Mouse (Mus musculus): ENCODE measurements at regions not wholly inside any gene's neighbourhood (a gene's known extent, or its start where the extent isn't known, plus 50 kb on each side); places are given as distances from the start of the nearest gene placed in this dataset.
A peak's percentile ranks its signal among the peaks of the same experiment; 100 is the strongest.

DNA sequence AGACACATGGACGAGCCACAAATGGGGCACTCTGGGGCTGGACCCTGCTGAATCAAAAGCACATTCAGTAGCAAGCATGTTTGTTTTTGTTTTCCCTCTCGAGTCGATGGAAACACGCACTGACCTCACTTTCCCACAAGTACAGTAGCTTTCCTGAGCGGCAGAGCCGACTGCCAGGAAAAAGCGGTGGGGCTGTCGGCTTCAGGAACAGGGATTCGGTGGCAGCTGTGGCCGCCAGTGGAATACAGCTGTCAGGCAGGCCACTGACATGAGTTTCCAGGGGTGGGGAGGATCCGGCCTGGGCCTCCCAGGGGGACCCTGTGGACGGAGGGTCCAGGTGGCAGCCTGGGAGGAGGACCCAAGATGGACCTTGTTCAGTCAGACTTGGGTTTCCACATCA is 157.0 kb downstream of the Fgf18 start:
- no peak for DNase-seq

DNA sequence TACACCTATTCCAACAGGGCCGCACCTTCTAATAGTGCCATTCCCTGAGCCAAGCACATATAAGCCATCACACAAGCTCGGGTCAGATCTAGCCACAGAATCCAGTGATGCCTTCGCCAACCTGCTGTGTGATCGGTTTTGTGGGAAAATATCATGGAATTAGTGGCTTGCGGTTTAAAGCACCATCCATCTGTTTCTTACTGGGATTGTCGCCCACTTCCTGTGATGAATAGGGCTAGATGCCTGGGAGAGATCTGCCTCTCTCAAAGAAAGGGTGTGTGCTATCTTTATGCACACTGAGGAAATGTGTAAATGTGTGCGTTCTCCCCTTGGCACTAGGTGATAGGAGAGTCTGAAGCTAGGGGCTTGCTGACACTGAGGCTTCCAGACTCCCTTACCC is 154.5 kb upstream of the Smim23 start:
- DNase-seq, result no peak

DNA sequence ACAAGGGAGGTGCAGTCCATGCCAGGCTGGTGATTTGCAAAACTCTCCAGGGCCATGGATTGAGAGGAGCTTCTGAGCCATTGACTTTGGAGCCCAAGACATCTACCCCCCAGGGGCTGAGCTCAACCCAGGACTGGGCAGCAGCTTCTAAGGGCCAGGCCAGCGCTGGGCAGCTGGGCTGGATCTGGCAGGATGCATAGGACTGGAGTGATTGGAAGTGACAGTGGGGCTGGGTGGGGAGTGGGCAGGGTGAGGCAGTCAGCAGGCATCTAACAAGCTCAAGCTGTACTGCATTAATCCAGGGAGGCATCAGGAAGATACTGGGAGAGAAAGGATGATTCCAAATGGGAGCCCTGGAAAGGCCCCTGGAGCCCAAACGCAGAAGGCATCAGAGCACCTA is 152.2 kb upstream of the Smim23 start:
- no peak for DNase-seq

DNA sequence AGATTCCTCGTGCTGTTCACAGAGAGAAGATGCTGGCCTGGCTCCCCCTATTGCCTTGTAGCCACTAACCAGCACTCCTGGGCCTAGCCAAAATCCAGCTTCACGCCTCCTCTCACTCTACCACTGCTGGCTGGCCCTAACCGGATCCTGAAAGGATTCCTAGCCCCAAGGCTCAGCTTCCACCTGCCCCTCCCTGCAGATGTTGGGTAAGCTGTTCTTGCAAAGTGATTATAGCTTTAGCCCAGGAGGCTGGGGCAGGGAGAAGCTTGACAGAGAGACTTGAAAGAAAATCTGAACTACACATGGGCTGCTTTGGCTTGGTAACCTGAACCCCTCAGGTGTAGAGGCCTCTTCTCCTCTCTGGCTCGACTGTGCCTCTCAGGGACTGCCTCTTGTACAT is 149.0 kb upstream of the Smim23 start:
- no peak for DNase-seq

DNA sequence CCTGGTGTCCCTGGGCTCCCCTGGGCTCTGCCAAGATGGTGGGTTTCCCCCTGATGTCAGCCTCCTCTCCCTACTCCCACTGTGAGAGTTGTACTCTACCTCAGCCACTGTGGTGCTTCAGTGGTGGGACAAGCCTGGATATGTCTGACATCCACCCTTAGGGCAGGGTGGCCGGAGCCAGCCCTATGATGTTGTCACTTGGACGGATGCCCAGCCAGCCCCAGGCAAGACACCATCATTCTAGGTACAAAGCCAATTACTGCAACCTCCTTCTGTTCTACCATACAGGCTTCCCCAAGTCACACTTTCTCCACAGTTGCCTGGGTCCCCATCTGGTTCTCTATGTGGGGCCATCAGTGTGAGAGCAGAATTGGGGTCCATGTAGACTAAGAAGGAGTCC is 141.0 kb upstream of the Smim23 start:
- peak; percentile 32 to 47 for DNase-seq

DNA sequence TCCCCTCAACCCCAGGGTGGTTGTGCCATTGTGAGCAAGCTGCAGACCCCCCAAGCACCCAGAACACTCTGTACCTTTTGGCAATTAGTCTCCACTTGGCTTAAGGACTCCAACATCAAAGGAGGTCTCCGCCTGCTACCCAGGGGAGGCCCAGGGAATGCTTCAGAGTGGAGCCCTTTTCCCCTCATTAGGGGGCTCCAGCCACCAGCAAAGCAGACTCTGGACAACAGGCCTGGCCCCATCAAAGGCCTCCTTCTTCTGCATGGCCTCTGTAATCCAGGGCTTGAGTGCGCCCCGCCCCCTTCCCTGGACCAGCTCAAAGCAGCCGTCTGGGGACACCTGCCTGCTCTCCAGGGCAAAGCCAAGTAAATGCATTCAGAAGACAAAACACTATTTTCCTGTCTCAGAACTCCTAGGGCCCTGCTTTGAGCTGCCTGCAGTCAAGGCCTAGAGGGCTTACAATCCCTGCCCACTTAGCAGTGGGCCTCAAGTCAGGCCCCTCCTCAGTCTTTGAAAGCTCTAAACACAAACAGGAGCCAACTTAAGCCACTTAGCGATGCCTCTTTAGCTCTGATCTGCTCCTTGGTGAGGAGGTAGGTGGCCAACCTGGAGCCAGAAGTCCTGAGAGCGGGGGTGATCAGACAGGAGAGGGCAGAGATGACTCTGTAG is 139.4 kb upstream of the Smim23 start:
- DNase-seq, result no peak

DNA sequence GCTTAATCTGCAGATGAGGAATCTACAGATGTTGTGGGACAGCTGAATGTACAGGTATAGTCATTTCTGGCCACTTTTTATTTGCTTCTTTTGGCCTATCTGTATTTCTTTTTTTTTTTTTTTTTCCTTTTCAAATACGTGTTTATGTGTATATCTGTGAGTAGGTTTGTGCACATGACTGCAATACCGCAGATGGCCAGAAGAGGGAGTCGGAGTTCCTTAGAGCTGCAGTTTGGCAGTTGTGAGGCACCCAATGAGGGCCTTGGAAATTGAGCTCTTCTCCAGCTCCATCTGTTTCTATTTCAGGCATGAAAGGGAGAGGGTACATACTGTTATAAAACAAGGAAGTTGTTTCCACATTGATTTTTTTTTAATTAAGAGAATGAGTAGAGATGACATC is 137.2 kb upstream of the Smim23 start:
- DNase-seq, result no peak

DNA sequence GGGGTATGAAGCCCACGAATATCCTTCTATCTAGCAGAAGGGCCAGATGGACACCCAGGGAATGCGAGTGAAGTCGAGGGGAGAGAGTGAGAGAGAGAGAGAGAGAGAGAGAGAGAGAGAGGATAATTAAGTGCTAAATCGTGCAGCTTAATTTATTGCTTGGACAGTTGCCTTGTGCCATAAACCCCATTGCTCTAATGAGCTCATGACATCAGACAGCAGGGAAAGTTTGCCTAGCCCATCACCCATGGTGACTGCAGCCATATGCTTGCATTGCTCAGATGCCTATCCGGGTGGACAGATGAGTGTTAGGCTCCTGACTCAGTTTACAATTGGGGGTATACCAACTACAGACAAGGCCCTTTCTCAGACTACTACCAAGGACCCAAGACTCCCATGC is 134.6 kb upstream of the Smim23 start:
- no peak for DNase-seq

DNA sequence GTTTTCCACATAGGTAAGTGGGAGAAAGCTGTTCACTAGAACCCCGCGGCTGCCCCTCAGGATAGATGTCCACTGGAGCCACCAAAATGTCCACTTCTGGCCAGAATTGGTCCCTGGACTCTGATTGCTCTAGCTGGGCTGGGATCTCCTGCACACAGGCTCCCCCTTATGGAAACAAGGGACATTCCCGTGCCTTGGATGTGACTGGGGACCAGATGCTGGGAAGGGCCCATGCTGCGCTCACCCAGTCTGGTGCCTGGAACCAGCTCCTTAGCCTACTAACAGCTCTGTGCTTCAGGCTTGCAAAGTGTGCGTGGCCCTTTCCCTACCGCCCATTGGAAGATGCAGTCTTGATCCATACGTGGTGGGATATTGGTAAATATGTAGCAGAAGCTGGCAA is 132.6 kb upstream of the Smim23 start:
- peak; percentile 61 to 65 for DNase-seq

DNA sequence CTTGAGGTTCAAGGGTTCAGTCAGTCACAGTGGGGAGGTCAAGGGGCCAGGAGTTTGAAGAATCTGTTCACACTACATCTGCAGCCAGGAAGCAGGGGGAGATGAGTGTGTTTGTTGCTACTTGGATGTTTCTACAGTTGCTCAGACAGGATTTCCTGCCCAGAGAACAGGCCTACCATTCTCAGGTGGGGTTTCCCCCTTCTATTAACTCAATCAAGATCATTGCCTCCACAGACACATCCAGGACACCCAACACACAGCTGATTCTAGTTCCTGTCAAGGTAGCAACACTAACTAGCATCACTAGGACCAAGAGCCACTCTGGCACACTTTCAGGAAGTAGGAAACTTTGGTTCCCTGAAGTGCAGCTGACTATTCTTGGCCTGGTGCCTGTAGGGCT is 127.9 kb upstream of the Smim23 start:
- DNase-seq, result no peak

DNA sequence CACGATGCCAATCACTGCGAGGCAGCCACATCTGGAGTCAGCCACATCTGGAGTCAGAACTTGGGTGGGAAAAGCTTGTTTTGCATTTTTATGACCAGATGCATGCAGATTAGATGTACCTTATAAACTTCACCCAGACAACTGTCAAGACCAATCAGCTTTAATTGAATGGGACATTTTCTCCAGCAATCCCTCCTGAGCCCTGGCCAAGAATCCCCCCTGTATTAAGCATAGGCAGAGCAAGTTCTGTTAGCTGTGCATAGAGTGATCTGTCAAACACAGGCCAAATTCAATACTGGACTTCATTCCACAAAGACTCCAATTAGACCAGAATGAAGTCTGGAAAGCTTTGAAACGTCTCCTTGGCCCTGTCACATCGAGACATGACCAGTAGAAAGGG is 123.7 kb upstream of the Smim23 start:
- no peak for DNase-seq

DNA sequence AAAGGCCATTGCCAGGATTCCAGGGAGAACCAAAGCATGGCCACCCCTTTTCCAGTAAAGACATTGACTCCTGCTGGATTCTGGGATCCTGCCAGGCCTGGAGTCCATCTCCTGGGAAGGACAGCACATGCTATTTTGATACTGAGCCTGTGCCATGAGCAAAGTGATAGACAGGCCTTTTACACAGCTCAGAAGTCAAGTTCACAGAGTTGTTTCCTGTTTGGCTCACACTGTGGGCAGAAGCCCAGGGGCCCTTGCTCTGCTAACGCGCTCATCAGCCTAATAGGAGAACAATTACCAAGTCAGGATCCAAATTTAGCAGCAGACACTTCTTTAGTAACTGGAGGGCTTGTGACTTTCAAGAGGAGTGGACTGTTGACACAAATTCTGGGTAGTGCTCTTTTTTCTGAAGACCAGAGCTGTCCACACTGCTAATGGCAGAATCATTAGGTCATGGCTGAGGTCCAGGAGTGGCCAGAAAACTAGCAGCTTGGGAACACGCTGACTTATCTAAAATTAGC is 122.1 kb upstream of the Smim23 start:
- peak in 1 of 2 experiments; percentile 12 for DNase-seq

DNA sequence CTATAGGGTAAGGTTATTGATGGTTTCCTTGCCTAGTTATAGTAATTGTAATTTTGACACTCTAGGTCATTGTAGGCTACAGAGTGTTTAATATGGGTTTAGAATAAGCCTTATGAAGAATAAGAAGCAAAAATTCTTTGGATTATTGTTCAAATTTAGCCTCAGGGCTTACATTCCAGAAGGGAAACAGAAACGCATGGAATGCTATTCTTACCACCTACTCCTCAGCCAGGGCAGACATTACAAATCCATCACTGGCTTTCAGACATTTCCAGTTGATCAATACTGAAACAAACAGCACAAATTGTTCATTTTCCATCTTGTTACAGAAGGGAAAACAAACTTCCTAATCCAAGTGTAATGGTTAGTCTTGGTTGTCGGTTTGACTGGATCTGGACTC is 120.7 kb upstream of the Smim23 start:
- no peak for DNase-seq

DNA sequence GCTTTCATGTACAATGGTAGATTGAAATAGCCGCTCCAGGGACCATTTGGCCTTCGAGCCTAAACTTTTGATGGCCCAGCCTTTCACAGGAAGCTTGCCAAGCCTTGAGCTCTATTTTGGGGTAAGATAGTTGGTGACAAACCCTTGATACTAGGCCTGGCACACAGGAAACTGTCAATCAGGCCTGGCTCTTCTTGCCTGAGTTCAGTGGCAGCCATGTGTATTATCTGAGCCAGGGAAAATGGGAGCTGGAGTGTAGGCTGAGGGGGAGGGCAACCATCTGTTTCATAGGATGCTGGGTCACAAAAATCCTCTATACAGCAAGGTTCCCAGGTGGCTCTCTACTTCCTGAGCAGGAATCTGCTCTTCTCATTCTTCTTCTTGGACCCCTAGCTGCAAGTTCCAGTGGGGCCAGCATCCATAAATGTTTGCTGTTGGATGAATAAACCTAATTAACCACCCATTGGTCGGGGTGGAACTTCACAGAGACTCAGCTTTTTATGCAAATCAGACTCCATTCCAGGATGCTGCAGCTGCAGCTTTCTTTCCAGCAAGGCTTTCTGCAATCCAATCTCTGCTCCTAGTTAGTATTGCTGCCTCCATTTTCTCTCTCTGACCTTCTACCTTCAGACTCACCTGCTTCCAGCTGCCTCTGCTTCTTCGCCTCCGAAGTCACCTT is 117.1 kb upstream of the Smim23 start:
- peak; percentile 27 to 48 for DNase-seq

DNA sequence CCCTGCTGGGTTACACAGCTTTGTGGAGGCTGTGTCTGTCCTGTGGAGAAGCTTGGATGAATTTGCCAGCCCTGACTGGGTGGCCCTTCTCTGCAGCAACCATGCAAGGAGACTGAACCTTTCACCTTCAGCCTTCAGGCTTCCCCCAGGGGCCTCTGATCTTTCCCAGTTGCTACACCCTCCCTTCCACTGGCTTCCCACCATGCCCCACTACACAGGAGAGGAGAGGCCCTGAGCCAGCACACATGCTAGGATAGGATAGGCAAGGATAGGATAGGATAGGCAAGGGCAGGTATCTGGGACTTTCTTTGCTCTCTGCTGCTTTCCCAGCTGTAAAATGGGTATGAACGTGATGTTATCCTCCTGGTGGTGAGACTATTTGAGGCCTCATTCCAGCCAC is 114.7 kb upstream of the Smim23 start:
- DNase-seq, result no peak

DNA sequence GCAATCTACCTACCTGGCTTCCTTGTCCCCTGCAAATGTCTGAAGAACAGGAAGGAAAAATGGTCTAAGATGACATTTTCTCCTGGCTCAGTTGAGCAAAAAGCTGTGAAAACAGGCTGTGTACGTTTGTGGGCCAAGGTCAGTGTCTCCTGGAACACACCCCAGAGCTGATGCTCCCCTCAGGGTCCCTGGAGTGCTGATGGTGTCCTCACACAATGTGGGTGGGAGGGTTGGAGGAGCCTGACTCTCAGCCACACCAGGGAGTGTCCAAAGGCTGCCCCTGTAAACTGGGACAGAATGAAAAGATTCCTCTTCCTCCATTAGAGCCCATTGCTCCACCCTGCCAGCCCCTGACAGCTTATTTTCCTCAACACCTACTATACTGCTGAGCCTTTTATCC is 112.8 kb upstream of the Smim23 start:
- no peak for DNase-seq

DNA sequence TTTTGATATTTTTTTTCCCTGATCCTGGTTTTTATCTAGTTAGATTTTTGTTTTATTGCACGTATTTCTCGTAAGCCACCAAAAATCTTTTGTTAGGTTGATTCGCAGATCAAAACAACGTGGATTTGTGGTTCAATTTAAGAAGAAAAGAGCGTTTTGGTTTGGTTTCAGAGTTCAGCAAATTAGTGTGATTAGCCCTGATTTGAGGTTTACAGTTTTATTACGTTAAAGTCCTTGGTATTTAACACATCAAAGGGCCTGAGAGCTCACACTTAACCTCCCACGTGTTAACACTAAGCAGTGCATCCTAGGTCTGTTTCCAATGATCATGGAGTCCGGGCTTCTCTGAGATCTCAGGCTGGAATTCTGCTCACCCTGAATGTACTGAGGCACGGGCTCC is 107.5 kb upstream of the Smim23 start:
- no peak for DNase-seq

DNA sequence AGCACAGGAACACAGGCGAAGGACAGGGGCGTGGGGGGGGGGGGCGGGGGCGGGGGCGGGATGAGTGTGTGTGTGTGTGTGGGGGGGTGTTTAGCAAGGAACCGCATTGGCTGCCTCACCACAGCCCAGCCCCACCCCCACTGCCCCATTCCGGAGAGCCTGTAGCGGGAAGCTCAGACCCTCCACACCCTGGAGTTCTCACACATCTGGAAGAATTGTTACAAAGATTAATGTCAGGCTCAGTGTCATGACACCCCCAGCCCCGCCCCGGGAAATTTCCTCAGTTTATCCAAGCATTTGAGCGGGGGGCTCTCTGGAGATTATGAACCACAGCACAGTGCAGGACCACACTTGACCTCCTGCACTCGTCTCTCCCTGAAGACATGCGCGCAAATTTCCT is 106.6 kb upstream of the Smim23 start:
- DNase-seq, result peak in 1 of 2 experiments; percentile 34

DNA sequence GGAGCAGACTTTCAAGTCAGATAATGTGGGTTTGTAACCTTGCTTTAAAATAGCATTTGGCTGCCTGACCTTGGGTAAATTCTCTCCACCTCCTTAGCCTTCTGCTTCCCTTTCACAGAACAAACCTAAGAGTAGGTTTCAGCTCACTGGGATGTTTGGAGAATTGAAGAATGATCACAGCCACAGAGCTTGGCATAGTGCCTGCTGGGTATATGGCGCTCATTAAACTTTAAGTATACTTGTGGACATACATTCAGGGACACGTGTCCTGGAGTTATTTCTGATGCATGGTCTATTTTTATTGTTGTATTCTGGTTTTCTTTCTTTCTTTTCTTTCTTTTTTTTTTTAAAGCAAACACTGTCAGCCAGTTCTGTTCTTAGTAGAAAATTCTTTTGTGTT is 104.4 kb upstream of the Smim23 start:
- DNase-seq, result no peak

DNA sequence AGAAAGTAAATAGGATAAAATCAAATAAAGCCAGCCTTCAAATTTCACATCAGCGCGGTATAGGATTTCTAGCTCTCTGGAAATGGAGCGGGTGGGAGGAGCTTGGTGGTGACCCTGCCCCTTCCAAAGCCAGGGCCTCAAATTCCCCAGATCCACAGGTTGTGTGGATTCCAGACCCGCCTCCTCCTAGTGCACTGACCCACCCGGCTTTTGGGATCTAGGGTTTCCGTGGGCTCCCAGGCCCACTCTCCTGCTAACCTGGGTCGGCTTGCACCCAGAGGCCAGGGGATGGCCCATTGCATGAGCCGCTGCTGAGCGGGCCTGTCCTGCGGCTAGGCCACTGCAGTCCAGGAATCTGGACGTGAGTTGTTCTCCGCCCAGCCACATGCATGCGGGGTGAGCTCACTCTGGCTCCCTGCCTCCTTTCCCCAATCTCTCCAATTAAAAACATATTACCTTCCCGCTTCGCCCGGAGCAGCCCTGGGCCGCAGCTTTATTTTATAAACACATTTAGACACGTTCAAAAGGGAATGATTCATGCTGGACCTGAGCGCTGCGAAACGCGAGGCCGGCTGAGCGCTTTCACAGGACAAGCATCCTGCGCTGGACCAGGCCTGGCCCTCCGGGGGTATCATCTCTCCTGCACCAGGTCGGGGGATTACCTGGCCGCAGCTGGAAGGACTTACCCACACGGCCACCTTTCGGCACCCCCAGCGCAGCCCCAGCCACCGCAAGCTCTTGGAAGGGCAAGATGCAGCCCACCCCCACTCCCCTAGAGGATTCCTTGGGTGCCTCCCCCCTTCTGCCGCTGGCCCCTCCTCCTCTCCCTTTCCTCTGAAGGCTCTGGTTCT is 101.2 kb upstream of the Smim23 start:
- DNase-seq, result peak in 1 of 2 experiments; percentile 19

DNA sequence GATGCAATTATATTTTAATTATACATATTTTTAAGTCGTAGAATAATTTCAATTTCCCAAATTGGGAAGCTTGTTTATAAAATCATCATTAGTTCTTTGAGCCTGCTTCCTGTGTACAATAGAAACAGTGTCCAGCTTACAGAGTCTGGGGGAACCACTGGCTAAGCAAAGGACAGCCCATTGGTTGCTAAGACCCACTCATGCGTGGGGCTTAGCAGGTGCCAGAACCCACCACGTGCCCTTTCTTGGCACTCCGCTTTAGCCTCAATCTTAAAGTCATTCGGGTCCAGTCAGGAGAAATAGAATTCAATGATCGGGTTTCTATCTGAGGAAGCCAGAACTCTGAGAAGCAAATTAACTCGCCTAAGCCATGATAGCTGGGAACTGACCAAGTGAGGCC is 100.5 kb upstream of the Smim23 start:
- no peak for DNase-seq

DNA sequence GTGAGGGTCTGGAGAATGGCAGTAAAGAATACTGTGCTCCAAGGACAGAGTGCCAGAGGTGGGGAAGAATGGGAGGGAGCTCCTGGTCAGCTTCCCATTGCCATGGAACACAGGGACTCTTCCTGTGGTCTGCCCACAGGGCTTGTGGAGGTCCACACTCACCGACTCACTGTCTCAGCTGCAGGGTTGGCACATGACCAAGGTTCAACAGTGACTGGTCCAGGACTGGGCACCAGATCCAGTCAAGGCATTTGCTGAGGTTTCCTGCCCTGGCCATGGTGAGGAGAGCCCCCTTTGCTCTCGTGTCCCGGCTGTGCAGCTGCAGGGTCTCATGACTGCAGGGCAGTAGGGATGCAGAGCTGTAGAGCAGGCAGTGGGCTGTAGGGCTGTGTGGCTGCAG is 88.7 kb upstream of the Smim23 start:
- no peak for DNase-seq

DNA sequence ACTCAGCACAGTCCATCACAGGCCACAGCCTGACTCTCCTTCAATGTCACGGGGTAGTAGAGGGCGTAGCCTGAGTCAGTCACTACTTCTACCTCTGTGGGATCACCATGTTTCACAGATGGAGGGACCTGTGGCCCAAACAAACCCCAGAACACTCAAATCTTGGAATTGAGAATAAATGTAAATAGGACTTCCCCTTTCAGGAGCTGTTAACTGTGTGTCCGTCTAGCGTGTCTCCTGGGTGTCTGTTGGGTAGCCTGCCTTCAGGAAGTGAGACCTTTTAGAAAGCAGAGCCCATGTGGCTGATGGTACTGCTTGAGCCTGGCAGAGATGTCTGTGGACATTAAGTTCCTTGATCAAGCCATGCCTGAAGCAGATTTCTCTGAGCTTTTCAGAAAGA is 87.4 kb upstream of the Smim23 start:
- no peak for DNase-seq

All from adrenal gland, postnatal 36 days (tissue).